Mouse (Mus musculus) heart, adult 11 months (tissue): ENCODE measurements around the gene Prss16.
A peak's percentile ranks its signal among the peaks of the same experiment; 100 is the strongest.

ENCODE experiments used
- DNase-seq: peaks from one replicate; pipeline ENCODE4 v3.0.0; 2022

Prss16 gene

DNA sequence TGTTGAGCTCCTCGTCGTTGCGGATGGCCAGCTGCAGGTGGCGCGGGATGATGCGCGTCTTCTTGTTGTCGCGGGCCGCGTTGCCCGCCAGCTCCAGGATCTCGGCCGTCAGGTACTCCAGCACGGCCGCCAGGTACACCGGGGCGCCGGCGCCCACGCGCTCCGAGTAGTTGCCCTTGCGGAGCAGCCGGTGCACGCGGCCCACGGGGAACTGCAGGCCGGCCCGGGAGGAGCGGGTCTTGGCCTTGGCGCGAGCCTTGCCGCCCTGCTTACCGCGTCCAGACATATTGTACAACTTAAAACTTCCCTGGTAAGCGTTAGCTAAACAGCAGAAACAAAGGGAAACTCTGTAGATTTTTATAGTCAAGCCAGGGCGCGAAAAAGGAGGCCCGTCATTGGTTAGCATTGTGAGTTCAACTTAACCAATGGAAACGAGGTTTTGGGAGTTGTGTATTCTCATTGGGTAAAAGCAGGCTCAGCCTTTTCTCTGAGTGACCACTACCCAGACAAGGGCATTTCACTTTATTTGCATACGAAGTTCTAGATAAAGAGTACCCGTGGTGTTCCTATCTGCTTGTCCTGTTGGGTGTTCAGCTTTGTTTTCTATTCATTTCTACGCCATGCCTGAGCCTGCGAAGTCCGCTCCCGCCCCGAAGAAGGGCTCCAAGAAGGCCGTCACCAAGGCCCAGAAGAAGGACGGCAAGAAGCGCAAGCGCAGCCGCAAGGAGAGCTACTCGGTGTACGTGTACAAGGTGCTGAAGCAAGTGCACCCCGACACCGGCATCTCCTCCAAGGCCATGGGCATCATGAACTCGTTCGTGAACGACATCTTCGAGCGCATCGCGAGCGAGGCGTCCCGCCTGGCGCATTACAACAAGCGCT lies 26.0 kb upstream of the Prss16 start, which contains the start of the genes Hist1h2ah and Hist1h2bk:
TSS of gene Hist1h2ah (minus strand) at position 302 of the 882 bp plus-strand sequence.
TSS of gene Hist1h2bk (plus strand) at position 604 of the 882 bp plus-strand sequence.
- peak; percentile 98 for DNase-seq

DNA sequence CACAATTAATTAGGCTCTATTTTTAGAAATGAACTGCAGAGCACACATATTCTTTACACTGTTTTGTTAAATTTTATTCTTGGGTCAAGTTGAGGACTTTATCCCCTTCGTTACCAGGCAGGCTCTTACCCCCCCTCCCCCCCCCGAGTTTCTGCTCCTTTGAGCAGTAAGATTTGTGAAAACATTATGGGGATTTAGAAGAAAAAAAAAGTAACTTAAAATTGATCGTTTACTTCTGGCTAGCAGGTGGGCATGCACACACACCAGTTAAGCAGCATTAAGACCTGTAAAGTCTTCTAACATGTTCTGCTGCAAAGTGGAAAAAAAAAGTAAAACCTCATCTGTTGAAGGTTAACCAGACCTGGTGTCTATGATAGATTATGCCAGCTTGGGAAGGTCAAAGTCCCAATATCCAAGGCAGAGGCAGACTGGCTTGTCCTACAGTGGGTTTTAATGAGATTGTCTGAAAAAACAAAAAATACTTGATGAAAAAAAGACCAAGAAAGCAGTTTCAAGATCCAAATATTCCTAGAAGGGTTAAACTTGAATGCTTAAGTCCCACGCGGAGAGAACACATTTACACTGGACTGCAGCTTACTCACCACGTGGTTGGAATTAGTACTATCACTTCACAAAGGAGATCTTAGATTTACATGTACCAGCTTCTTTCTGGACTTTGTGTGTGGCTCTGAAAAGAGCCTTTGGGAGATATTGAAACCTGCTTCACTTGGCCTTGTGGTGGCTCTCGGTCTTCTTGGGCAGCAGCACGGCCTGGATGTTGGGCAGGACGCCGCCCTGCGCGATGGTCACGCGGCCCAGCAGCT lies 25.1 kb upstream of the Prss16 start:
- no peak for DNase-seq

GRCm38 (mm10) chr13:22033741-22034442 lies 24.4 kb upstream of the Prss16 start:
- DNase-seq: peak; percentile 61

DNA sequence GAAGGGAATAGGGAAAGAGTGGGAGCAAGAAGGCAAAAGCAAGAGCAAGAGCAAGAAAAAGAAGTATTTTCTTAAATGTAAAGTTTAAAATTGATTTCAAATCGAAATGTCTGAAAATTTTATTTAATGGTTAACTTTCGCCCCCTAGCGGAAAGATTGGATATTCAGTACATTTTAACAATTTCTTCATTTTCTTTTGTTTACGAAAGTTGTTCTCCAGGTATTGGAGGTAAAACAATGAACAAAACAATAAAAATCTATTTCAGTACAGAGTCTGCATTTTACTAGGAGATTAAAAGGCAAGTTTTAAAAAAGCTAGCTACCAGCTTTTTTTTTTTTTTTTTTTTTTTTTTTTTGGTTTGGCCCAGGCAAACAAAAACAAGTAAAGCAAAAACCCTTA lies 21.0 kb upstream of the Prss16 start:
- no peak for DNase-seq

GRCm38 (mm10) chr13:22029928-22030327 lies 20.4 kb upstream of the Prss16 start:
- peak; percentile 31 for DNase-seq

GRCm38 (mm10) chr13:22028673-22029460 lies 19.3 kb upstream of the Prss16 start:
- peak; percentile 99 for DNase-seq

GRCm38 (mm10) chr13:22026058-22027031 lies 16.8 kb upstream of the Prss16 start:
- peak; percentile 94 for DNase-seq

DNA sequence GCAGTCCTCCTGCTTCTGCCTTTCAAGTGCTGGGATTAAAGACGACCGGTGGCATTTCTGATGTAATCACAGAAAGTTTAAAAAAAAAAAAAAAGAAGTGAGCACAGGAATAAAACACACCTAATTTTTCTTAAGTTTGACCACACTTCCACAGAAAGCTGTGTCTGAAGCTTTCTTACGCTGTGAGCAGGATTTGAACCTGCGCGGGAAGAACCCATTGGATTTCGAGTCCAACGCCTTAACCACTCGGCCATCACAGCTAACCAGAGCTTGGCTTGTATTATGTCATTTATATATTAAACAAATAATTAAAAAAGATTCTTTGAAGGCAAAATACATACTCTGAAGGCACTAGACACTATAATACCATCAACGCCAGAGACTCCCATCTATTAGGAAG lies 12.7 kb upstream of the Prss16 start:
- DNase-seq: peak; percentile 94

- peak; percentile 81 for DNase-seq
Observed at GRCm38 (mm10) chr13:22021581-22021980, 12.0 kb upstream of the Prss16 start.

DNA sequence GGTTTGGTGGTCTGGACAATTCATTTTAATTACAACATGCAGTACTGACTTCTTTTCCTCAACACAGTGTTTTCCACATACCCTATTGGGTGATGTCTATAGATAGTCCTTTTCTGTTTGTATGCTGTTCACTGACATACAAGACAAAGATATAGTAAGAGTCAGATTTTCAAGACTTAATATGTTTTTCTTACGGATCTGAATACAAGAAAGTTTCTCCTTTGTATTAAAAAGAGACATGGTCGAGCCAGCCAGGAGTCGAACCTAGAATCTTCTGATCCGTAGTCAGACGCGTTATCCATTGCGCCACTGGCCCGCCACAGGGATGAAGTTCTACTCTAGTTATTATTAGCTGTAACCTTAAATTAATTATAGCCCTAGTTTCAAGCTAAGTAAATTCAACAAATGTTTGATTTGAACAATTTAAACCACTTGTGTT lies 11.4 kb upstream of the Prss16 start:
- DNase-seq: peak; percentile 95

GRCm38 (mm10) chr13:22019934-22020835 lies 10.6 kb upstream of the Prss16 start:
- peak; percentile 92 for DNase-seq

- peak; percentile 95 for DNase-seq
Observed at GRCm38 (mm10) chr13:22015479-22016450, 6.2 kb upstream of the Prss16 start.

DNA sequence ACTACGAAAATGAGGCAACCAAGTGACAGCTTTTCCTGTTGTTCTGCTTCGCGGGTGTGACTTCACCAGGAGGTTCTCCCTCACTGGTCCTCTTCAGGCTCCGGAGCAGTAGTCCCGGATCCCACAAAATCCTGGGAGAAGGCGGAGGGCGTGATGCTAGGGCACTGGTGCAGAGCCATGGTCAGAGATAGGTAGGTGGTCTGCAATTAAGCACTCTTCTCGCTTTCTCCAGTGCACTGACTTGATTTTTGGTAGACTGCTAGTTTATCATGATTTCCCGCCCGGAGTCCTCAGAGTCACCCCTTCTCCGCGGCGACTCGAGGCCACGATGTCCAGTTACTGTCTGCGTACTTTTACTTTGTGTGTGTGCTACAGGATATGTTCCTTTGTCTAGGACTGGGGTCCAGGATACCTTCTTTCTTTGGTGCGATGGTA lies 4.9 kb upstream of the Prss16 start:
- no peak for DNase-seq

- no peak for DNase-seq
Observed at GRCm38 (mm10) chr13:22013716-22014115, 4.2 kb upstream of the Prss16 start.

GRCm38 (mm10) chr13:22008707-22009106 lies 835 bp downstream of the Prss16 start:
- peak; percentile 64 for DNase-seq

DNA sequence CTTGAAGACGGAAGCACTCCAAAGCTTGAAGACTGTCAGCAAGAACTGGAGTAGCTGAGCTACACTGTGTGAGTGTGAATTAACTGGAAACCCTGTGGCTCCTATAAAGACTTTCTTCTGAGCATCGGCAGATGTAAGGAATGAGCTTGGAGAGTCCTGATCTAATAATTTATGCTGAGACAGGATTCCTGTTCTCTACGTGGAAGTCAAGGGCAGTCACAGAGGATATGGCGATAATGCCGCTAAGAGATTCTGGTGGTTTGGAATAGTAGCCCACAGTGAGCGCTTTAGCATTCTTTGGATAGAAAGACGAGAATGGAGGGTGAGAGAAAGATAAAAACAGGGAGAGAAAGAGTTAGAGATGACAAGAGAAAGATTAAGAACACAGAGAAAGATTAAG lies 1.7 kb downstream of the Prss16 start:
- DNase-seq: peak; percentile 63

DNA sequence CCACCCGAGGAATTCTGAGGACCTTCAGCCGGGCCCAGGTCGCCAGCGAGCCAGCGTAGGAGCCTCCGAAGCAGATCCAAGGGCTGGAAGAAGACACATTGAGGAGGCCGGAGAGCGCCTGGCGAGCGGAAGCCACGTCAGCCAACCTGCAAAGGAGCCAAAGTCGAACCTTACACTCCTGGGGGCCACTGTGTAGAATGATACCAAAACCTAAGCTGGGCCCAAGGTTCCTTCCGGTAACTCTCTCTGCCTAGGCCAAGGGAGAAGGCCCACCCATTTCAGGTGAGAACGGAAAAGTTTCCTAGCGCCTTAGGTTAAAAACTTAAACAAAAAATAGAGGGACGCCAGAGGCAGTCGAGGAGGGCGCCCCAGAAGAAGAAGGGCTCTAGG lies 2.4 kb downstream of the Prss16 start:
- DNase-seq: peak; percentile 75
